Mouse (Mus musculus) kidney, embryonic 15.5 days (tissue): Measurements from ENCODE around the gene Clcc1. TPM values are rescaled to one million over a fixed set of nuclear protein-coding genes. Genes with fewer than 3 reads are reported as not detected.

Experiments
- polyA plus RNA-seq: library from polyadenylated mRNA; unstranded; fragments of >200 nt; fragmentation: Nextera tagmentation; extraction: Ambion mirVana; gene quantifications from 2 replicates; pipeline ENCODE4 v1.2.1, GENCODE M21; 2015

Gene Clcc1
- polyA plus RNA-seq, 1 experiment from 2014 or later = 69.4 TPM

Other genes starting within 250 kb of the Clcc1 start
- 19.3 and 21.6 TPM in 2 replicates for gene Celsr2, start 238.4 kb upstream of the Clcc1 start, polyA plus RNA-seq
- gene Sars, start 208.7 kb upstream of the Clcc1 start, polyA plus RNA-seq = 126 and 131 TPM in 2 replicates
- gene 1700013F07Rik, start 119.8 kb upstream of the Clcc1 start, polyA plus RNA-seq = 0.50 TPM in 1 of 2 replicates, not detected in the other
- gene 5330417C22Rik, start 117.4 kb upstream of the Clcc1 start, polyA plus RNA-seq = 1.00 and 1.1 TPM in 2 replicates
- gene Tmem167b, start 91.4 kb upstream of the Clcc1 start, polyA plus RNA-seq = 34.0 and 35.6 TPM in 2 replicates
- gene Taf13, start 82.2 kb upstream of the Clcc1 start, polyA plus RNA-seq = 34.2 and 42.9 TPM in 2 replicates
- gene Wdr47, start 62.6 kb upstream of the Clcc1 start, polyA plus RNA-seq = 8.4 and 10.9 TPM in 2 replicates
- gene Gpsm2, start 68.4 kb downstream of the Clcc1 start, polyA plus RNA-seq = 43.3 and 45.1 TPM in 2 replicates
- 0.05 and 0.10 TPM in 2 replicates for gene Aknad1, start 85.7 kb downstream of the Clcc1 start, polyA plus RNA-seq
- 34.9 and 35.6 TPM in 2 replicates for gene Stxbp3, start 186.6 kb downstream of the Clcc1 start, polyA plus RNA-seq
- 0.10 TPM in 1 of 2 replicates, not detected in the other for gene Fndc7, start 236.1 kb downstream of the Clcc1 start, polyA plus RNA-seq